Mouse (Mus musculus): ENCODE results near the gene Caln1.
A peak's percentile ranks its signal among the peaks of the same experiment; 100 is the strongest.

The Caln1 gene

GRCm38 (mm10) chr5:130369237-130369636, at the start of gene Caln1:
Caln1 (plus strand) TSS chr5:130369455.
- peak in 1 of 2 experiments; percentile 57 for DNase-seq (ENCODE audit: low spot score in 2 of 2)

GRCm38 (mm10) chr5:130319783-130320182, 49.5 kb upstream of the Caln1 start:
- no peak for DNase-seq (ENCODE audit: low spot score in 2 of 2)

DNA sequence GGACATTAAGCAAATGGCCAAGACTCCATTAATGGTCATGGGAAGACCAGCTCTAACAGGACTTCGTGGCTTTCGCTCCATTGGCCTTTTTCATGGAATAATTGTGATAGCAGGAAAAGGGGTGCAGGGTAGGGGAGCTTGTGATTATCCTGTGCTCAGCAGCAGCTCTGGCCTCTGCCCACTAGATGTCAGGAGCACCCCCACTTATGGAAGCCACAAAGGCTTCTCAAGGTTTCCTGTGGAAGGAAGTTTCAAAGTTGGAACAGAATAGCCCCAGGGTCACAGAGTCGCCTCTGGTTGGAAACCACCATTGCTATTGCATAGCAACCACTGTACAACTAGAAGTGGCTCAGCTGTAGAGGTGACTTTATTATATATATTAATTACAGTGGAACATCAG, 48.8 kb upstream of the Caln1 start:
- DNase-seq (ENCODE audit: low spot score in 2 of 2) = peak in 1 of 2 experiments; percentile 37

- DNase-seq (ENCODE audit: low spot score in 2 of 2) = no peak
Observed at GRCm38 (mm10) chr5:130325486-130325885, 43.8 kb upstream of the Caln1 start.

GRCm38 (mm10) chr5:130327615-130328263, 41.5 kb upstream of the Caln1 start:
- no peak for DNase-seq (ENCODE audit: low spot score in 2 of 2)

DNA sequence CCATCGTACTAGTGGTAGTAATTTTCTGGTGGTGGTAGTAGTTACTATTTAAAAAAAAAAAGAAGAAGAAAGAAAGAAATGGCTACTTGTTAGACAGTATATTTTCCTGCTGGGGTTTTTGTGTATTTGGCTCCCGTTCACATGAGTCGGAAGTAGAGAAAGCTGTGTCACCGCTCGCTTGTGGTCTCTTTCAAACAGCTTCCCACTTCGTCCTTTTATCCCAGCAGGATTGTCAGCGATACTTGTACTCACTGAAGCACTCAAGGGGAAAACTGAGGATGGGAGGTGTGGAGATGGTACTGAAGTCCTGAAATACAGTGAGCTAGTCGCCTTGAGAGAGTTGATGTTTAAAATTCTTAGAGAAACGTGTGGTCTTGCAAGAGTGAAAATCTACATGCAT, 40.9 kb upstream of the Caln1 start:
- DNase-seq (ENCODE audit: low spot score in 2 of 2) = no peak

GRCm38 (mm10) chr5:130329889-130330288, 39.4 kb upstream of the Caln1 start:
- no peak for DNase-seq (ENCODE audit: low spot score in 2 of 2)

GRCm38 (mm10) chr5:130330801-130331200, 38.5 kb upstream of the Caln1 start:
- DNase-seq (ENCODE audit: low spot score in 2 of 2) = no peak

DNA sequence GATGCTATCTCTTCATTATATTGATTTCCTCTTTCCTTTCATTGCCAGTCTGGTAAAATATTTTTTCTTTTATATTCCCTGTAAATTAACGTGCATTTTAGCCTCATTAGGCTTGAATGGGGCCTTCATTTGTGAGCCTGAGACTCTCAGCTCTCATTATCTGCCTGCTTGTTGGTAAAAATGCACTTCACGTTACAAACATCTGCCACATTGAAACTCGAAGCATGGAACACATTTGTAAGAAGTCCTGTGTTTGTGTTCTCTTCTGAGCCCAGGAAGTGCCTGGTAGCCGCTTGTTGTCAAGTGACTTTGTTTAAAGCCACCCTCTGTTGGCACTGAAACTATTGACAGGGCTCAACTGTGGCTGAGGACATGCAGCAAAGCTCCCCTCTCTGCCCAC, 38.0 kb upstream of the Caln1 start:
- no peak for DNase-seq (ENCODE audit: low spot score in 2 of 2)

DNA sequence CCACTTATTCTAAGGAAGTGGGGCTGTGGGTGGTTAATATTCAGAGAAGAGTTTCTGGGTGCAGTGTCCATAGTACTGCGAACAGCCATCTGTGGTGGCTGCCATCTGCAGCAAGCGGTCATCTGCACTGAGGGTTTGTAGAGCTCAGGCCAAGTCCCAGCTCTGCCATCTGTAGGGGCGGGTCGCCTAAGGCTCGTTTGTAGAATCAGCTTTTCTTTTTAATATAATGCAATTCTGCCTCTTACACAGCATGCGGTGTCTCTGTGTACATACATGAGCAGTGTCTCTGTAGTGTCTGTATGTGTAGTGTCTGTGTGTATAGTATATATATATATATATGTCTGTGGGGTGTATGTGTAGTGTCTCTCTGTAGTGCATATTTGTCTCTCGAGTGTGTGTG, 35.7 kb upstream of the Caln1 start:
- peak in 1 of 2 experiments; percentile 34 for DNase-seq (ENCODE audit: low spot score in 2 of 2)

- no peak for DNase-seq (ENCODE audit: low spot score in 2 of 2)
Observed at GRCm38 (mm10) chr5:130333971-130334370, 35.3 kb upstream of the Caln1 start.

DNA sequence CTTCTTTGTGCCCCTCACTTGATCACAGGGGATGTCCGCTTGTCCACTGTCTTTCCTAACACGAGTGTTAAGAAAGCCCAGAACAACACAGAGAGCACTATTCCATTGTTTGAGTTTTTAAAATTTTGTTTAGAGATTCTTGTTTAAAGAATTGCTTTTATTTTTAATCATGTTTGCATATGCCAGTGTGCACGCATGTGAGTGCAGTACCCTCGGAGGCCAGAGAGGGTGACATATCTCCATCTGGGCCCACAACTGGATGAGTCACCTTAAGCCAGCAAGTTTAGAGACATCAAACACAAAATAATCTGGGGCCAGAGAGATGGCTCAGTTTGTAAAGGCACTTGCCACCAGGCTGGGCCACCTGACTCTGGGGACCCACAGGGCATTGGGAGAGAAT, 33.8 kb upstream of the Caln1 start:
- DNase-seq (ENCODE audit: low spot score in 2 of 2) = no peak

- DNase-seq (ENCODE audit: low spot score in 2 of 2) = no peak
Observed at GRCm38 (mm10) chr5:130340656-130341055, 28.6 kb upstream of the Caln1 start.

GRCm38 (mm10) chr5:130344999-130345398, 24.3 kb upstream of the Caln1 start:
- no peak for DNase-seq (ENCODE audit: low spot score in 2 of 2)

DNA sequence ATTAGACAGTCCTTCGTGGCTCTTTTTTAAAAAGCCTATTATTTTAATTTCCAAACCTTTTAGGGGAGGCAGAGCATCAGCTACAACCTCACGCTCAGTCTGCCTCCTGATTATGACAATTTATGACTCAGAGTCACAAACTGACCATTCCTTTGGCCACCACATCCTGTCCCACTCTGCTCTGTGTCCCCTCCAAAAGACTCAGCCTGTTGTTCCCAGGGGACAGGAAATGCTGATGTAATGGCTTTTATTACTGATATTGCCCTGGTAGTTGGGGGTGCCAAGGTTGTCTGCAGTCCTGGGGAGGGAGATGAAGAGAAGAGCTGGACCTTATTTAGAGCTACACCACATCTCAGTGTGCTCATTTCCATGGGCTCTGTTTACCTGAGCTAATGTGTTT, 23.4 kb upstream of the Caln1 start:
- no peak for DNase-seq (ENCODE audit: low spot score in 2 of 2)

GRCm38 (mm10) chr5:130355223-130355622, 14.0 kb upstream of the Caln1 start:
- DNase-seq (ENCODE audit: low spot score in 2 of 2) = no peak

- DNase-seq (ENCODE audit: low spot score in 2 of 2) = no peak
Observed at GRCm38 (mm10) chr5:130363111-130363510, 6.1 kb upstream of the Caln1 start.

GRCm38 (mm10) chr5:130363773-130364172, 5.5 kb upstream of the Caln1 start:
- DNase-seq (ENCODE audit: low spot score in 2 of 2) = no peak

DNA sequence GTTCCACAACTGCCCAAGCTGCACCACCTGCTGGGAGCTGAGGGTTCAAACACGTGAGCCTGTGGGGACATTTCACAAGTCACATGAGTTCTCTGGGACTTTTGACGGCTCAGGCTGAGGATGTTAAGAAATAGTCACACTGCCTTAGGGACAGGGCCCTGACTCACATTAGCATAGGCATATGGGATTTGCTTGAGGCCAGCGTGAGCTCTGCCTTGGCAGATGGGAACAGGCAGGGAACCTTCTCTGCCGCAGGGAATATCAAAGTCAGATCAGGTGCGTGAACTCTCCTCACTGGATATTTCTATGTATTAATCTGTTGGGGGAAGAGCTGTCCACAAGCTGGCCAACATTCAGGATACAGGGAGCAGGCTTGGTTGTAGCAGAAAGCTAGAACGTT, 1.0 kb upstream of the Caln1 start:
- no peak for DNase-seq (ENCODE audit: low spot score in 2 of 2)

DNA sequence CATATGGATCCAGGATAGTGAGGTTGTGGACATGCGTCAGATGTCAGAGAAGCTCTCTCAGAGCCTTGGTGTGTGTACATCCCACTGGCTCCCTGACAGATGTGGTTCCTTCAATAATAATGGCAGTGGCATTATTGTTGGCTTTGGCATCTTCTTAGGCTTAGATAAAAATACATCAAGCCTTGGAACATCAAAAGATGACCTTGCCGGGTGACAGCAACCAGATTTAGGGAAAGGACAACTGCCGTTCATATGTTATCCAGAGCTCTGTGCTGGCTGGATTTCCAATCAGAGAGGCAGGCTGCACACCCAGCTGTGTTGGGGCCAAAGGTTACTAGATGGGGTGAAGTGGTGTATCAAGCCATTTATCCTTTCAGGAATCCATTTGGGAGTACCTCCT, 6.2 kb downstream of the Caln1 start:
- no peak for DNase-seq (ENCODE audit: low spot score in 2 of 2)

- DNase-seq (ENCODE audit: low spot score in 2 of 2) = no peak
Observed at GRCm38 (mm10) chr5:130384222-130384912, 15.1 kb downstream of the Caln1 start, which contains the start of gene A330070K13Rik. A330070K13Rik (minus strand) TSS chr5:130384631.

GRCm38 (mm10) chr5:130386418-130386817, 17.2 kb downstream of the Caln1 start:
- DNase-seq (ENCODE audit: low spot score in 2 of 2) = no peak

- peak in 1 of 2 experiments; percentile 31 for DNase-seq (ENCODE audit: low spot score in 2 of 2)
Observed at GRCm38 (mm10) chr5:130393618-130394355, 24.5 kb downstream of the Caln1 start.
